Mouse (Mus musculus) right cerebral cortex, adult 18-20 months (tissue): ENCODE results near the gene Dner.

Experiments
- DNase-seq: peaks from one replicate; pipeline ENCODE4 v3.0.0; 2022; ENCODE audit warnings: mixed read lengths

Dner gene

GRCm38 (mm10) chr1:84622978-84623554 is 73.0 kb downstream of the Dner start:
- no peak for DNase-seq

- peak; percentile 78 for DNase-seq
Observed at GRCm38 (mm10) chr1:84621308-84621707, 74.7 kb downstream of the Dner start.

- peak; percentile 70 for DNase-seq
Observed at GRCm38 (mm10) chr1:84619131-84619760, 76.8 kb downstream of the Dner start.

GRCm38 (mm10) chr1:84618094-84618493 is 77.9 kb downstream of the Dner start:
- no peak for DNase-seq

- DNase-seq, result no peak
Observed at GRCm38 (mm10) chr1:84616133-84616532, 79.9 kb downstream of the Dner start.

GRCm38 (mm10) chr1:84614596-84614995 is 81.4 kb downstream of the Dner start:
- no peak for DNase-seq

- DNase-seq, result no peak
Observed at GRCm38 (mm10) chr1:84613119-84613518, 82.9 kb downstream of the Dner start.

GRCm38 (mm10) chr1:84611331-84611730 is 84.7 kb downstream of the Dner start:
- DNase-seq, result no peak

- DNase-seq, result no peak
Observed at GRCm38 (mm10) chr1:84599025-84599424, 97.0 kb downstream of the Dner start.

GRCm38 (mm10) chr1:84596023-84596422 is 100.0 kb downstream of the Dner start:
- DNase-seq, result no peak

GRCm38 (mm10) chr1:84592394-84592793 is 103.6 kb downstream of the Dner start:
- no peak for DNase-seq

GRCm38 (mm10) chr1:84590534-84590933 is 105.5 kb downstream of the Dner start:
- no peak for DNase-seq

GRCm38 (mm10) chr1:84585434-84585833 is 110.6 kb downstream of the Dner start:
- DNase-seq, result peak; percentile 30

GRCm38 (mm10) chr1:84581812-84582211 is 114.2 kb downstream of the Dner start:
- peak; percentile 67 for DNase-seq

GRCm38 (mm10) chr1:84561841-84562240 is 134.2 kb downstream of the Dner start:
- DNase-seq, result no peak

- DNase-seq, result no peak
Observed at GRCm38 (mm10) chr1:84561387-84561786, 134.6 kb downstream of the Dner start.

GRCm38 (mm10) chr1:84556546-84557511 is 139.2 kb downstream of the Dner start:
- no peak for DNase-seq

- DNase-seq, result no peak
Observed at GRCm38 (mm10) chr1:84552005-84552404, 144.0 kb downstream of the Dner start.

- no peak for DNase-seq
Observed at GRCm38 (mm10) chr1:84550065-84550368, 146.0 kb downstream of the Dner start.

GRCm38 (mm10) chr1:84549367-84550064 is 146.5 kb downstream of the Dner start:
- DNase-seq, result no peak

- DNase-seq, result no peak
Observed at GRCm38 (mm10) chr1:84536069-84536468, 160.0 kb downstream of the Dner start.

GRCm38 (mm10) chr1:84525514-84525913 is 170.5 kb downstream of the Dner start:
- no peak for DNase-seq

GRCm38 (mm10) chr1:84524413-84524812 is 171.6 kb downstream of the Dner start:
- no peak for DNase-seq
